Mouse (Mus musculus) gastrocnemius, postnatal 4 days (tissue): ENCODE data around the gene Trim65. TPM values are rescaled to one million over a fixed set of nuclear protein-coding genes. Genes with fewer than 3 reads are reported as not detected.

Source experiments
- DNase-seq, 2 experiments: peaks; one replicate each; pipeline ENCODE4 v3.0.0; 2021 to 2022; ENCODE audit warnings: low spot score in 2 of 2, mixed read lengths in 2 of 2
- total RNA-seq, 2 experiments: library from RNA; stranded (reverse); gene quantifications; 2 replicates each; pipeline ENCODE4 v1.2.3; 2021

Gene Trim65
- total RNA-seq, 2 experiments from 2014 or later: 4.2 to 4.6 TPM

GRCm38 (mm10) chr11:116110131-116110530 lies 20.8 kb downstream of the Trim65 start:
- peak; percentile 87 to 91 for DNase-seq

GRCm38 (mm10) chr11:116109441-116110081 lies 21.4 kb downstream of the Trim65 start:
- DNase-seq: peak in 1 of 2 experiments; percentile 65

- peak in 1 of 2 experiments; percentile 80 for DNase-seq
Measured at GRCm38 (mm10) chr11:116108464-116109137, 22.3 kb downstream of the Trim65 start.

DNA sequence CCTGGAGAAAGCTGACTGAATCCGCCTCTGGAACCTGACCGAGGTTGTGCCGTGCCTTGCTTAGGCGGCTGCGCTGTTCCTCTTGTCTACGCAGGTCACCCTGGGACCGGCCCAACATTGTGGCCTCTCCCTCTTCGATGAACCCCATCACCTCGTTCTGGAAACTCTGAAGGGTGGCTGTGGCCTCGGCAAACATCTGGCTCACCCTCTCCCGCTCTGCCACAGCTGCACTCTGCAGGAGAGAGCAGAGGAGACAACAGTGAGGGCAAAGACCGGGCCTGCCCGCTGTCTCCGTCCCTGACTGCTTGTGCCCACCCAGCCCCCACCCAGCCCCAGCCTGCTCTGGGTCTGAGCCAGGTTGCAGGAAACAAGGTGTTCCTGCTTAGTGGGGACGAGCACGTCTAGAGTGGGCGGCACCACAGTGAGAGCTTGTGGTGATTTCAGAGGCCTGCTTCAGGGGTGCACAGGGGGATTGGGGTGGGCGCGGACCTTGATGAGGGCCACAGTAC lies 23.1 kb downstream of the Trim65 start:
- no peak for DNase-seq

GRCm38 (mm10) chr11:116106963-116107776 lies 23.8 kb downstream of the Trim65 start:
- DNase-seq: no peak

GRCm38 (mm10) chr11:116106154-116106962 lies 24.6 kb downstream of the Trim65 start:
- DNase-seq: no peak

DNA sequence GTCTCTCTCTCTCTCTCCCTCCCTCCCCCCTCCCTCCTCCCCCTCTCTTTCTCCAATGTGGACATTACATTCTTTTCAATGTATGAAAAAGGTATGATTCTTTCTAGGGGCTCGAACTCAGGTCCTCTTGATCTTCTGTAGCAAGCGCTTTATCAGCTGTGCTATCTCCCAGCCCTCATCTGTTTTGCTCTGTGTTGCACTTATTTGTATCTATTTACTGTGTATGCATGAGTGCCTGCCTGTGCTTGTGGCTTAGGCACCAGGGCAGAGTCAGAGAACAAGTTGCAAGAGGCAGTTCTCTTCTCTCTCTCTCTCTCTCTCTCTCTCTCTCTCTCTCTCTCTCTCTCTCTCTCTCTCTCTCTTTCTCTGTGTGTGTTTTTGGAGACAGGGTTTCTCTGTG lies 25.9 kb downstream of the Trim65 start:
- DNase-seq: no peak

DNA sequence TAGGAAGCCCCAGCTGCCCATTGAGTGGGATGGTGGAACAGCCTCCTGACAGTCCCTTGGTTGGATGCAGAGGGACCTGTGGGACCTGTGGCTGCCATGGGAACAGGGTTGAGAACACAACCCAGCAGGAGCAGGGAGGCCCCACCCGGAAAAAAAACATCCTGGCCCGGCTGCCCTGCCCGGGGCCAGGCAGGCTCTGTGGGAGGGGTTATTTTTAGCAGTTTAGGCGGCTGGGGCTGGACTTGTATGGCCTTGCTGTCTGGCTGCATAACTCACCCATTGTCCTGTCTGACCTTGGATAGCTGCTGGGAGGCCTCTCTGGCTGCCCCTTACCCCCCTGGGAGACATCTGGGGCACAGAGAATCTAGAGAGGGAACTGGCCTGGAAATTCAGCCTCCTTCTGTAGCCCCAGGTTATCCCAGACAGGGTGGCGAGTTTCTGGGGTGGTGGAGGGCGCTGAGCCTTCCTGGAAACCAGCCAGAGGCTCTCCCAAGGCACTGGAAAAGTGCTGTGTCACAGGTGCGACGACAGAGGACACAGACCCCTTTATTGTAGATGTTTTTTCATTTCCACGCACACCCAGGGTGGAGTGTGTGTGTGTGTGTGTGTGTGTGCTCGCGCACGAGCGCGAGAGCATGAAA lies 26.8 kb downstream of the Trim65 start:
- DNase-seq: peak in 1 of 2 experiments; percentile 62

DNA sequence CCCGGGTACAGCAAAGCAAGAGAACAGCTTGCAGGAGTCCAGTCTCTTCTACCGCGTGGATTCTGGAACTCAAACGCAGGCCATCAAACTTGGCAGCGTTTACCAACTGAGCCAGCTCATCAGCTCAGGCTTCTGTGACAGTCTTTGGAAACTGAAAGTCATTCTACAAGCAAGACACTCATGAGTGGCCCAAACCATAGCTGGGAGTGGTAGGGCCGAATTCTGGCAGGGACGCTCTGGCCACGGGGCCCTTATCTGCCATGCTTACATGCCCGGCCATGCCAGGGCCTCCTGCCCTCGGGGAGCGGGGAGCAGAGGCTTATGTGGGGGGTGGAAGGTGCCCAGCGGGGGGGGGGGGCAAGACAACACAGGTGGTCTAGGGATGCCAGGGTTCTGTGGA lies 27.4 kb downstream of the Trim65 start:
- DNase-seq: no peak

- no peak for DNase-seq
Measured at GRCm38 (mm10) chr11:116102472-116102871, 28.5 kb downstream of the Trim65 start.

DNA sequence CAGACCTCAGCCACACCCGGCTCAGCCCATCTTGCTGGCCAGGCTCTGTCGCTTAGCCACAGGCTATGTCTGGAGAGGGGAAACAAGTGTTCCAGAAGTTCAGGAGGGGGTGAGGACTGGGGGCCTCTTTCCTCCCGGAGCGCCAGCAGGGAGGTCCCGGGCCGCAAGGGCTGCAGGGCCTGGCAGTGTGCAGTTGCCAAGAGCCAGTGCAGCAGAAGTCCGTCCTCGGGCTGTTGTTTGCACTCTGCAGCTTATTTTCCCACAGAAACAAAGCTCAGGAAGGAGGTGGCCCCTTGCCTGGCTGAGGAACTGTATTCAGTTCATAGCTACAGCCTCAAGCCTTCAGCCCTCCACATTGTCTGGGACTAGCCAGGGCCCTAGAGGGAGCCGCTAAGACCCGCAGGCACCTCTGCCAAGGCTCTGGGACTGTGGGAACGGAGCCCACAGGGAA lies 29.0 kb downstream of the Trim65 start:
- DNase-seq: peak in 1 of 2 experiments; percentile 69

DNA sequence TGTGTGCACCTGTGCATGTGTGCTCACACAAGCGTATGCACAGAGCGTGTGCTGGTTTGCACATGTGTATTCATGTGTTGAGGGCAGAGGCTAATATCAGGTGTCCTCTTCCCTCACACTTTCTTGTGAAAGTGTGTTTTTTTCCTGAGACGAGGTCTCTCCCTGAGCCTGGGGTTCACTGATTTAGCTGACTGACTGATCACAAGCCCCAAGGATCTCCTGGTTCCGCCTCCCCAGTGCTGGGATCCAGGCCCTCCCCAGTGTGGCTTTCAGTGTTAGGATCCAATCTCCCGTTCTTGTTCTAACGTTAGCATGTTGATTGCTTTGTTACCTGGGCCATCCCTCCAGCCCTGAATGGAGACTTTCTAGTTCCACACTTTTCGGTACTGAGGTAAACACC lies 30.1 kb downstream of the Trim65 start:
- DNase-seq: no peak

GRCm38 (mm10) chr11:116100385-116100784 lies 30.5 kb downstream of the Trim65 start:
- DNase-seq: peak in 1 of 2 experiments; percentile 82

- no peak for DNase-seq
Measured at GRCm38 (mm10) chr11:116099462-116099861, 31.5 kb downstream of the Trim65 start.

- DNase-seq: no peak
Measured at GRCm38 (mm10) chr11:116098711-116099460, 32.0 kb downstream of the Trim65 start.

DNA sequence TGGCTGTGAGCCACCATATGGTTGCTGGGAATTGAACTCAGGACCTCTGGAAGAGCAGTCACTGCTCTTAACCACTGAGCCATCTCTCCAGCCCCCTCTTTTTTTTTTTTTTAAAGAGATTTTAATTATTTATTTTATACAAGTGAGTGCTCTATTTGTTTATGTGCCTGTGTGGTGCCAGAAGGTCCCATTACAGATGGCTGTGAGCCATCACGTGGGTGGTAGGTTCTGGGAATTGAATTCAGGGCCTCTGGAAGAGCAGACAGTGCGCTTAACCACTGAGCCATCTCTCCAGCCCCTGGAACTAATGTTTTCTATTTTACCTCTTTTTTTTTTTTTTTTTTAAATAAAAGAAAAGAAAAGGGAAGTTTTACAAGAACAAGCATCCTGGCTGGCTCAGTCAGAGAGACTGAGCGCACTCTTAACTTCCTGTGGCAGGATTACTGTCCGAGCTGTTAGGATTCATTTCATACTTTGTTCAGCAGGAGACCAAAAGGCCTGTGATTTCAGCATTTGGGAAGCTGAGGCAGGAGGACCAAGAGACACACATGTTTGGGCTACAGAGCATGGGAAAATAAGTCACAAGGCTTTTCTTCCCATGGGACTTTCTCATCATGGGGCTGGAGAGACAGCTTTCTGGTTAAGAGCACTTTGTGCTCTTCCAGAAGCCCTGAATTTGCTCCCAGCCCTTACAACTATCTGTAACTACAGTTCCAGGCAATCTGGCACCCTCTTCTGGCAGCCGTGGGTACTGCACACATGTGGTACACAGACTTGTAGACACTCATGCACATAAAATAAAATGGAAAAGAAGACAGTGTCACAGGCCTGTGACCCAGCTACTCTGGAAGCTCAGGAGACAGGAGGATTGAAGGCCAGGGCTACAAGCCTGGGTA lies 34.5 kb downstream of the Trim65 start:
- DNase-seq: no peak

DNA sequence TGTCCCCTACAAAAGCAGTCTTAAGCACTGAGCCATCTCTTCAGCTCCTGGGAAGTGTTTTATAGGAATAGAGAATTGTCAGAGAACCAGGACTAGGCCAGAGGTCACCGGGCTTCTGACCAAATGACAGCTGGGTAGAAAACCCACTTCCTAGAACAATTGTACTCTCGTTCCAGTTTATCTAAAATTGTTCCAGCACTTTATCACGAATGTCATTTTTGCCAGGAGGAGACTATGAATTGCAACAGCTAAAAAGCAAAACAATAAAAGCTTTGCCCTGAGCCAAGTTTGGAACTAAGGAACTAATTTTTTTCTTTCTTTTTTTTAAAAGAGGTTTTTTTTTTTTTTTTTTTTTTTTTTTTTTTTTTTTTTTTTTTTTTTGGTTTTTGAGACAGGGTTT lies 35.4 kb downstream of the Trim65 start:
- peak in 1 of 2 experiments; percentile 53 for DNase-seq

DNA sequence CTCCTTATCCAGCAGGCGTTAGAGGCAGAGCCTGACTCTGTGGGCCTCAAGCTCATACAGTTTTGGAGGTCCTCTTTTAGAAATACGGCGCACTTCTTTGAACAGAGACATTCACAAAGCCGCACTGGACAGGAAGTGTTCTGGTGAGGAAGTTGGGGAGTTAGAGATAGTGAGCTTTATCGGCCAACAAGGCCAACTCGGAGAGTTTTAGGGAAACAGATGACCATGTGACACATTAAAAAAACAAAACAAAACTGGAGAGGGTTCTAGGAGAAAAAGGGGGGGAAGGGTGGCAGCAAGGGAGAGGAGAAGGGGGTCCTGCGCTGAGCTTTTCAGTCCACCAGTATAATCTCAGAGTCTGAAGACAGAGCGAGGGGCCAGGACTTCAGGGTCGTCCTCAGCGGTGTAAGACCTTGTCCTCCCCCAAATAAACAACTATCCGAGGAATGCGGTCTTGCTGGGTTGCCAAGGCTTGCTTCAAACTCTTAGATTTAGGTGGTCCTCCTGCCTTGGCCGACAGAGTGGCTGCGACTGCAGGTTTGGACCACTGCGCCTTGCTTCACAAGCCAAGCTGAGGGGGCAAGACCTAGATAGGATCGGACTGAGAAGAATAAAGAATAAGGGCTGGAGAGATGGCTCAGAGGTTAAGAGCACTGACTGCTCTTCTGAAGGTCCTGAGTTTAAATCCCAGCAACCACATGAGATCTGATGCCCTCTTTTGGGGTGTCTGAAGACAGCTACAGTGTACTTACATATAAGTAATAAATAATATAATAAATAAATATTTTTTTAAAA lies 37.0 kb downstream of the Trim65 start:
- peak in 1 of 2 experiments; percentile 6 for DNase-seq
